Mouse (Mus musculus): ENCODE results near the gene Col9a2.
"Not testable (repeated sequence)": the region's sequence is repeated elsewhere in the genome, so short reads cannot be mapped to it uniquely, and the experiment has no call there.

The Col9a2 gene

DNA sequence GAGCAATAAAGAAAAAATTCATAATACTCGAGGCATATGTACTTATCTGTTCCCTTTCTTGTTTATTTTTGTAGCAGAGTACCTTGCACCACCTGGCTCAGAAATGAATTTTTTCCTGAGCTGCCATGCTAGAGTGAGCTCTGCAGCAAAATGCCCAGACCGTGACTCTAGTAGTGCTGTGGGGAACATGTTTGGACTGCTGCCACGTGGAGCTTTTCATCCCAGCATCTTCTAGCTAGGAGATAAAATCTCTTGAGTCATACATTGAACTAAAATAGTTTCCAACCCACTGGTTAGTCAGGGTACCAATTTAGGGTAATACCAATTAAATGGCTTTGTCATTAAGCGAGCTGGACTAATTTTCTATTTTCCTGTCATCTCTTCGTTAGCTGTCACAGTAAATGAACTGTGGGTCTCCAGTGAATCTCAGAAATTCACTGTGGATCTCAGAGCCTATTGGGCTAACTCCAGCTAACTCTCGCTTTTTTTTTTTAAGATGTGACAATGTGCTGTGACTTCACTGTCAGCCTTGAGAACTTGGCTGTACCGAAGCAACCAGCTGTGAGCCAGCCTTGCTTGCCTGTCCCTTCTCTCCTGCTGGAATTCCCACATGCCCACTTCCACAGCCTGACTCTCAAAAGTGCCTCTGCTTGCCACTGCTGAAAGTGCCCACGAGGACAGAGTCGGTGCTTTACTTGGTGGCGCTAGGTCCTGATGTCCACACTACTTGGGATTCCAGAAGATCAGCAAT, 19.0 kb upstream of the Col9a2 start:
- DNase-seq (ENCODE audit: extremely low read depth, insufficient read length, low spot score) = peak; percentile 45

DNA sequence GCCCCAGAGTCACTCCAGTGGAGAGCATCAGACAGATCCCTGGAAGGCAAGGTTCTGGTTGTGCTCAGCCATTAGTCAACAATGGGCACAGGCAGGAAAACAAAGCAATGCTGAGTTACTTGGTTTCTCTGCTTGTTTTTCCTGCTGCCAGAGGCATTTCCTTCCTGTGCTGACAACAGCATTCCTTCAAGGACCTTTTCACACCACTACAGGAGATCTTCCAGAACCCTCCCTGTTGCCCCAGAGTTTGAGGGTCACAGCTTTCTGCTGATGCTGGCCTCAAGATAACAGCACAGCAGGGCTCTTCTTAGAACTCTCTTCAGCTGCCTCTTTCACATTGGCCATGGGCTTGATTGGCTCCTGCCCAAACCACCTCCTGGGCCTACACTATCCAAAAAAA, 17.3 kb upstream of the Col9a2 start:
- DNase-seq (ENCODE audit: extremely low read depth, insufficient read length, low spot score) = no peak

DNA sequence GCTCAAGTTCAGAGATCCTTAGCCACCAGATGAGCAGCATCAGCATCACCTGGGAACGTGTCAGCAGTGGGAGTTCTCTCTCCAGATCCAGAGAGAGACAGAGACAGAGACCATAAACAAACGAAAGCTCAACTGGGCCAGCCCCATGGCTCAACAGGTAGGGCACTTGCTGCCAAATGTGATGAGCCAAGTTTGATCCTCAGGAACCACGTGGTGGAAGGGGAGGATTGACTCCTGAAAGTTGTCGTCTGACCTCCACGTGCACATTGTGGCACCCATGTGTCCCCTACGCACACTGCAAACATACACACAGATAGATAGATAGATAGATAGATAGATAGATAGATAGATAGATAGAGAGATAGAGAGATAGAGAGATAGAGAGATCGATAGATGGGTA, 15.7 kb upstream of the Col9a2 start:
- no peak for DNase-seq (ENCODE audit: extremely low read depth, insufficient read length, low spot score)

DNA sequence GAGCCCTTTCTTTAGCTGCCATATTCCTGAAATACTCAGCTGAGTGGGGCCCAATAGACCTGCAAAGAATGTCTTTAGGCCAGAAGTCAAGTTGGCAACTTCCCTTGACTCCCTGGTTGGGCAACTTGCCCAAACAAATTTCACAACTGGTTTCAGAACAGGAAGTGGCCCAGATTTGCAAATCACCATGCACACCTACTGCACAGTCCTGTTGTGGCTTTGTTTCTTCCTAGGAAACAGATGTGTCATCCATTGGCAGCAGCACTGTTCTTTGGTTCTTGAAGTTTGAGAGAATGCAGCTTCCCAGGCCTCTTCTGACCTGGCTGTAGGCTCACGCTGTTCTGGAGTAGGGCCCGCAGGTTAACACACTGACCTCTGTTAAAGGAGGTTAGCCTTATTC, 15.2 kb upstream of the Col9a2 start:
- peak; percentile 66 for DNase-seq (ENCODE audit: extremely low read depth, insufficient read length, low spot score)

DNA sequence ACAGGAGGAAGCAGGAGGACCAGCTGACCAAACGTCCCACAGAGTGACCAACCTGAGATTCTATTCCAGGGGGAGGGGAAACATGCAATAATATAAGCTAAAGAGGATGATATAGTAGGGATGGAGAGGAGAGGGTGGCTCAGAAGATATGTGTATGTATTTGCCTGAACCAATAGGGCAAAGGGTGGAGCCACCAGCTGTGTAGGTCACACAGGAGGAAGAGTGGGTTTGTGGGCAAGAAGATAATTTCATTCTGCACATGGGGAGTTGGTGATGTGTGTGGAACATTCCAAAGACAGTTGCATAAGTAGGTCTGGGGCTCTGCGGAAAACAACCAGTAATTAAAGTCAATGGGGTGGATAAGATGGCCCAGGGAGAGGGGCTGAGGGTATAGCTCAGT, 13.5 kb upstream of the Col9a2 start:
- no peak for DNase-seq (ENCODE audit: extremely low read depth, insufficient read length, low spot score)

DNA sequence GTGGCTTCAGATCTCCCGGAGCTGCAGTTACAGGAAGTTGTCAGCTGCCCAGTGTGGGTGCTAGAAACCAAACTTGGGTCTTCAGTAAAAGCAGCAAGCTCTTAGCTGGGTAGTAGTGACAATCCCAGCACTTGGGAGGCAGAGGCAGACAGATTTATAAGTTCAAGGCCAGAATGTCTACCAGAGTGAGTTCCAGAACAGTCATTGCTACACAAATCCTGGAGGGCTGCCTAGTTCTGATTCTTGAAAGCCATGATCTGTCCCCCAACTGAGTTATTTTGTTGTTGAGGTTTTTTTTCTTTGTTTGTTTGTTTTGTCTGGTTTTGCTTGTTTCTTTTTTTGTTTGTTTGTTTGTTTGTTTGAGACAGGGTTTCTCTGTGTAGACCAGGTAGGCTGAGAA, 11.0 kb upstream of the Col9a2 start:
- no peak for DNase-seq (ENCODE audit: extremely low read depth, insufficient read length, low spot score)

DNA sequence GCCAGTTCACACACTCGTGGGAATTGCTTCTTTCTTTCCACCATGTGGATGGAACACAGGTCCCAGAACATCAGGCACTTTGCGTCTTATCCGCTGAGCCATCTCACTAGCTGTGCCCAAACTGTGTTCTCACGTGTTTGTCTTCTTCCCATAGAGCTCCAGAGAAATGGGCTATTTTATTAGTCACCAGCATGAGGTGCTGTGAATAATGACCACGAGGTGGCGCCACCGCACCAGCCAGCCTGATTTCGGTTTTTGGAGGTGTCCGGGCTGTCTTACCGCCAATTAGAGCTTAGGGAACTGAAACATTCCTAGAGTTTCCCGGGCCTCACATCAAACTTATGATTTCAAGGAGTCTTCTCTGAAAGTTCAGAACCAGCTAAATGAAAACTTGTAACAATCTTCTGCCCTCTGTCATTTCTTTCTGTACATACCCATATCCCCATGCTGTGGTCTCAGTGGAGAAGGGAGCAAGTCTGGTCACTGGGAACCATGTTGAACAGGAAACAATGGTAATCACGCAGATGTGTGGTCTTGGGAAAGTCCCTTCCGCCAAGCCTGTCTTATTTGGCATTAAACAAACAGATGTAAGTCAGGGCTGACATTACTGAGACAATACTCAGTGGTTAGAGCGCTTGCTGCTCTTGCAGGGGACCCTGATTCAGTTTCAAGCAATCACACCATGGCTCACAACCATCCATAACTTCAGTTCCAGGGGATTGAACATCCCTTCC, 10.4 kb upstream of the Col9a2 start:
- no peak for DNase-seq (ENCODE audit: extremely low read depth, insufficient read length, low spot score)

DNA sequence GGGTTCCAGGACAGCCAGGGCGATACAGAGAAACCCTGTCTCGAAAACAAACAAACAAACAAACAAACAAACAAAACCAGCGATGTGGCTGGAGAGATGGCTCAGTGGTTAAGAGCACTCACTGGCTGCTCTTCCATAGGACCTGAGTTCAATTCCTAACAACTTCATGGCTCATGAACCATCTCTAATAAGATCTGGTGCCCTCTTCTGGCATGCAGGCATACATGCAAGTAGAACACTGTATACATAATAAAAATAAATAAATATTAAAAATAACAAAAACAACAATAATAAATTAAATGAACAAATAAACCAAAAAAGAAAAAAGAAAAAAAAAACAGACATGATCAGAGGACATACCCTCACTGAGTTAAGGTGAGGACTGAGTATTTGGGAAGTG, 9.6 kb upstream of the Col9a2 start:
- DNase-seq (ENCODE audit: extremely low read depth, insufficient read length, low spot score) = no peak

DNA sequence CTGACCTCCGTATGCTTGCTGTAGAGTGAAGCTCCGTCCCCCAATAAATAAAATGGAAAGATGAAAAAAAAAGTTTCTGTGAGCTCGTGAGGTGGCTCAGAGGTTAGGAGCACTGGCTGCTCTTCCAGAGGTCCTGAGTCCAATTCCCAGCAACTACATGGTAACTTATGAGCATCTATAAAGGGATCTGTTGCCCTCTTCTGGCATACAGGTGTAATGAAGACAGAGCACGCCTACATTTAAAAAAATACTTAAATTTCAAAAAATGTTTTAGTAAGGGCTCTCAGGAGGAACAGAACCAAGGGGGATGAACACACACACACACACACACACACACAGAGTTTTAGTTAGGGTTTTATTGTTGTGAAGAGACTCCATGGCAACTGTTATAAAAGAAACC, 7.7 kb upstream of the Col9a2 start:
- no peak for DNase-seq (ENCODE audit: extremely low read depth, insufficient read length, low spot score)

DNA sequence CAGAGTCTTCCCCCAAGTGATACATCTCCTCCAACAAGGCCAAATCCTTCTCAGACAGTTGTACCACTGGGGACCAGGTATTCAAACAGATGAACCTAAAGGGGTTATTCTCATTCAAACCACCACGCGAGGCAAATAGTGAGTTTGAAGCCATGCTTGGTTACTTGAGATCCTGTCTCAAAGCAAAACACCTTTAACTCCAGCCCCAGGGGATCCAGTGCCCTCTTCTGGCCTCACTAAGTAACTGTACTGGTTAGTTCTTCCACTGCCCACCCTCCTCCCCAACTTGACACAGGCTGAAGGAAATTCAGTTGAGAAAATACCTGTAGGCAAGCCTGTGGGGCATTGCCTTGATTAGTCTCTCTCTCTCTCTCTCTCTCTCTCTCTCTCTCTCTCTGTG, 6.2 kb upstream of the Col9a2 start:
- DNase-seq (ENCODE audit: extremely low read depth, insufficient read length, low spot score) = no peak

DNA sequence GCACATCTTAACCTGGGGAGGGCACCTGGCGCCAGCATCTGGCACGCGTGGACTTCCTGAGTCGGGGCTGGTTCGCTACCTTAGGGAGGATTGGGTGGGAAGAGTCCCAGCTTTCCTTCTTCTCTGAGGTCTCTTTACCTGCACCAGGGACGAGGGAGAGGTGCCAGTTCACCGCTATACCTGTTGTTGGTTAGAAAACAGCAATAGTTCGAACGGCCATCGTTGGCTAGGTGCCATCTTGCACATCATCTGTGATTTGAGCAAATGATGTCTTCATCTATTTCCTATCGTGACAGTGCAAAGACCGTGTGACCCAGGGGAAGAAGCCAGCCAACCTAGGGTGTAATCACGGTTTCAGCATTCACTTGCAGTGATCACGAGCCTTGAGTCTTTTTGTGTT, 1.1 kb downstream of the Col9a2 start:
- no peak for DNase-seq (ENCODE audit: extremely low read depth, insufficient read length, low spot score)

DNA sequence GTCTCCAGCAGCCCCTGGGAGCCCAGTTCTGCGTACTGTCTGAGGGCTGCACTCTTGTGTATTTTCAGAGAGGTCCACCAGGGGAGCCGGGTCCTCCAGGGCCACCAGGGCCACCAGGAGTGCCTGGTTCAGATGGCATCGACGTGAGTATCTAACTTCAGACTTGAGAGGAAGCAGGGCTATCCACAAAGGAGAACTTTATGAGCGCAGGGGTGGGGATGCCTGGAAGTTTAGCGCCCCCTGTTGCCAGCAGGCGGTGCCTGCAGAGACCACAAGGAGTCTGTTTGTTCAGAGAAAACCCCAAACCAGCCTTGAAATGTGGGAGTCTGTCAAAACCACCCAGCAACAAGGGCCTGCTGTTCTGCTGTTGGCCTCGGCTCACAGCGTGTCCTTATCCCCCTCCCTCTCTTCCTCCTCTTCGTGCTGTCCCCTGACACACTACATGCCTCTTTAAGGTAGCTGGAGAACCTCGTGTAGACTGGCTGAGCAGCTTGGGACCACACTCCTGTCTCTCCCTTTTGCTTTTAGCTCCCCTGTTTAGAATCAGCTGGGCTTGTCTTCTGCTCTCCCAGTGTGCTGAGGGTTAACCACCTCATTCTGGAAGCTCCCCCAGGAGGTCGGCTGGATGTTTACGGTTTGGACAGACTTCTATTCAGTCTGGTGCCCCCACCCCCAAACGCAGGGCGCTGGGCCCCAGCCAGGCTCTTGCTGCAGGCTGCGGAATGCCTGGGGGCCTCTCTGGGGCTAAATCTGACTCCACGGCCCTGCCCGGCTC, 1.9 kb downstream of the Col9a2 start:
- no peak for DNase-seq (ENCODE audit: extremely low read depth, insufficient read length, low spot score)

DNA sequence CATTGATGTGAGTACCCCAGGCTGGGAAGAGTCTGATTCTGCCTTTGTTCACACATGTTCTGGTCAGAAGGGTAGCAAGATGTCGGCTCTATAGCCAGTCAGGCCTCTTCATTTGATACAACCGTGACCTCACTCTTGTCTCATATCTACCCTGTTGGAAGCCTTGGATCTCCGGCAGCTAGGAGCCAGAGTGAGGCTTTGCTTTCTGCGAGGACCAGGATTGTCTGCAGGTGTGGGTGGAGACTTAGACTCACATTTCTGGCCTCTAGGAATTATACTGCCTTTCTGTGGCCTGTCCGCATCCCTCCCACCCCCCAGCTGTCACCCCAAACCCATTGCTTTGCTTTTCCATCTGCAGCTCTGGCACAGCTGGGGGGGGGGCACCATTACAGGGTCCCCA, 3.3 kb downstream of the Col9a2 start:
- DNase-seq (ENCODE audit: extremely low read depth, insufficient read length, low spot score) = no peak

DNA sequence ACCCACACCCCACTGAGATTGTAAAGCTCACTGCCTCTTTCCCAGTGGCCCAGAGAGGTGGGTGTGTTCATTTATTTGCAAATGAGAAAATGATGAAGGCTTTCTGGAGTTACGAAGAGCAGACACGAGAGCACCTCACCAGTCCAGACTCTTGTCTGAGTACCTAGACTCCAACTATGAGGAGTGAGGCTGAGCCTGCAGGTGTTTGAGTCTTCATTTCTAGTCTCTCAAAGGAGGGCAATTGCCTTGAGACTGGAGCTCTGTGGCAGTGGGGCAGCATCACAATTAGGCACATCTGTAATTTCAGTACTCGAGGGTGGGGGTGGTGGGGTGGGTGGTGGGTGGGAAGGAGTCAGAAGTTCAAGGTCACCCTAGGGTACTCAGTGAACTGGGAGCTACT, 3.8 kb downstream of the Col9a2 start:
- no peak for DNase-seq (ENCODE audit: extremely low read depth, insufficient read length, low spot score)

DNA sequence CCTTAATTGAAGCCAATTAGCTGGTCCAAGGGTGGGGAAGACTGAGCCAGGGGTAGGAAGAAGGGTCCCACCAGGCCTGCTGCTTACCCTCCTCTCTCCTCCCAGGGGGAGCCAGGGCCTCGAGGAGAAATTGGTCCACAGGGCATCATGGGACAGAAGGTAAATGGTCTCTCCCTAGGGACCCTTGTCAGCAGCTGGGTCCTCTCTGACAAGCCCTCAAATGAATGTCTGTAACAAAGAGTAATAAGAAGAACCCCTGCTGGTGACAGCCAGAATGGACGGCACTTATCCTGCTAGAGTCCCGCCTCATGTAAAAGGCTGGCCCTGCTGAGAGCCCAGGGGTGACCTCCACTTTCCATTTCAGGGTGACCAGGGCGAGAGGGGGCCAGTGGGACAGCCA, 12.7 kb downstream of the Col9a2 start:
- DNase-seq (ENCODE audit: extremely low read depth, insufficient read length, low spot score) = no peak

DNA sequence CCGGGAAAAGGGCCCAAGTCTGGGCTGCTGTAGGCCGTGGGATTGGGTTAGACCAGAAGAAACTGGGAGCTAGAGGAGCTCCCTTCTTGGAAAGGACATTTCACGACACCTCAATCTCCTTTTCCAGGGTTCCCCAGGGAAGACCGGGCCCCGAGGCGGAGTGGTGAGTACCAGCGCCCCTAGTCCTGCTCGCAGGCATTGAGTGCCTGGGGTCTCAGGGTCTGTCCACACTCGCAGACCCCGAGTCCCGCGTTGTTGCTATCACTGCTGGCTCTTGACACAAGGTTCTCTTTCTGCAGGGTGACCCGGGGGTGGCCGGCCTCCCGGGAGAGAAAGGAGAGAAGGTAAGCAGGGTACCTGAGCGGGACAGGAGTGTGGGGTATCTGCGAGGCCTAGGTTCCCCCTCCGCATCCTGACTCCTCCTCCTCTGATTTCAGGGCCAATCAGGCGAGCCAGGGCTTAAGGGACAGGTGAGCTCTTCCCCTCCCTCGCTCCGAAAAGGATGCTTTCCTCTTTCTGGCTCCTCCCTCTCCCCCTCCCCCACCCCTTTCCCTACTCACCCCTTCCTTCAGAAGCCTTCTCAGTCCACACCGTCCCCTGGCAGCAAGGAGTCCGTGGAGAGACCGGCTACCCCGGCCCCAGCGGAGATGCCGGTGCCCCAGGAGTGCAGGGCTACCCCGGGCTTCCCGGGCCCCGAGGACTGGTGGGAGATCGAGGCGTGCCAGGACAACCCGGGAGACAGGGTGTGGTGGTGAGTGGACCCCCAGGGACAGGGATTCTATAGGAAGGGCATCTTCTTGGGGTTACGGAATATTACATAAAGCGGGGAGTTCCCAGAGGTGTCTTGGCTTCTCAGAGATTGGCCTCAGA, 13.5 kb downstream of the Col9a2 start:
- no peak for DNase-seq (ENCODE audit: extremely low read depth, insufficient read length, low spot score)

DNA sequence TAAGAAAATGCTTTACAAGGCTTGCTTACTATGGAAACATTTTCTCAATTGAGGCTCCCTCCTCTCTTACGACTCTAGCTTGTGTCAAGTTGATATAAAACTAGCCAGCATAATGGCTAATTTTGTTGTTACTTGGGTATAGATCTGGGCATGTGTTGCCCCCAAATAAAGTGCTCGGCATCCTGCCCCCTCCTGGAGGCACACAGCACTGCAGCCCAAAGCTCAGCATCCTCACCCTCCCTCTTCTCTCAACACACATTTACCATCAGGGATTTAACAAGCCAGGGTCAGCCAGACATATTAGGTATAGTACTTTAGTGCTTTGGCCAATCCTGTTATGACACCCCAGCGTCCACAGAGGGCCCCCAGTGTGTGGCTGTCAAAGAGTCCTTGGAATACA, 17.2 kb downstream of the Col9a2 start:
- DNase-seq (ENCODE audit: extremely low read depth, insufficient read length, low spot score) = no peak

DNA sequence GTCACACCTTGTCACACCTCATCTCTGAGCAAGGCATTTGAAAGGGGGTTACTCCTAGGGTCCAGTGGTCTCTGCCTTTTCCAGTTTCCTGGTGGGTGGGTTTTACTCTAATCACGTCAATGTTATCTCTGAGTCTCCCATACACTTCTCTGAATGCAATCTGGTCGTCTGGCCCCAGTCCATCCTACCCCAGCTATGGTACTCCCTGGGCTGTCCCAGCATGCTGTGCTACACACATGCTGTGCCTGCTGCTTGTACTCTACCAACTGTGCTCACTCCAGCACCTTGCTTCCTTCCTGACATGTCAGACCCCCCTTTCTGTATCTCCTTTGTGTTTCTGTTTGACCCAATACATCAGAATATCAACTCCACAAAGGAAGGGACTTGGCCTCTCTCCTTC, 17.8 kb downstream of the Col9a2 start:
- DNase-seq (ENCODE audit: extremely low read depth, insufficient read length, low spot score) = no peak

DNA sequence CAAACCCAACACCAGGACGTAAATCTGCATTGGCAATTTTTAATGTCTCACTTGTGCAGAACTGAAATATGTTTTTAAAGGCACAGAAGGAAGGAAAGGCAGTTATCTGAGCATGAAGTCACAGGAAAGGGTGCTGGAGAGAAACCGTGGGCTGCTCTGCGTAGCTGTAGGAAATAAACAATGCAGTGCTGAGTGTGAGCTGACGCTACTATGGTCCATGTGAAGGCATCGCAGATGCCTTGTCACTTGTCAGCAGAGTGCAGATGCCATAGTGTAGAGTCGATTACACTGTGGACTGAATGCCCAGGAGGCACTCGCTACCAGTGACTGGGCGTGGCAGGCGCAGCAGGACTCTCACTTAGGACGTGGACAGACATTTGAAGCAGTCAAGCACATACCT, 20.0 kb downstream of the Col9a2 start:
- DNase-seq (ENCODE audit: extremely low read depth, insufficient read length, low spot score) = not testable (repeated sequence)

DNA sequence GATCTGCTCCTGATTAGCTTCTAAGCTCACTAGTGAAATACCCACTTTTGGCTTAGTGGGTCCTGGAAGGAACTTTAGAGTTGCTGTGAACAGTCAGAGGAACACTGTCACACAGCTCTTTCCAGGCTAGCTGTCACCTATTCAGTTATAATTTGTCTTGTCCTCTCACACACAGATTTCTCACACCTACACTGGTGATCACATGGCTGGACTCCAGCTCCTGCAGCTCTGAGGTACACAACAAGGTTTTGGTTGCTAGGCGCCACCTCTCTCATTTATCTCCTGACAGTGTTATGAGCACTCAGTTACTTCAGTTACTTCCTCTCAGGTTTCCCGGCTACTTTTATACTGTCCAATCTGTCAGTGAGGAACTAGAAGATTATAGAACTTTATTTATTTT, 26.2 kb downstream of the Col9a2 start:
- no peak for DNase-seq (ENCODE audit: extremely low read depth, insufficient read length, low spot score)

DNA sequence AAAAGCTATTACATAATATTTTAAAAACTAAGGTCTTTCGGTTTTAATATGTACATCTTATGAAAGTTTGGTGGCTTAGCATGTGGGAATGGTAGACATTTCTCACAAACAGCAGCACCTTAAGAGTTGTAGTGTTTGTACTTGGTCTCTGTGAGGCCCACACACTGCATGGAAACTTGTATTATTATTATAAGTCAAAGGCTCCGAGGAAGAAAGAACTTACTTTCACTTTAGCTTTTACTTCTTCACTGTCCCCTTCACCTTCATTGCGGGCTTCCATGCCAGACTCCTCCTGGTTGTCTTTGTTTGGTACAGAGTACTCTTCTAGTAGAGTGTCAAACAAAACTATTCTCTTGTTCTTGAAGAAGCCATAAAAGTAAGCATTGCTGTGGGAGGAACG, 35.1 kb downstream of the Col9a2 start:
- no peak for DNase-seq (ENCODE audit: extremely low read depth, insufficient read length, low spot score)

Data from 3134 (cell line).